Mouse (Mus musculus) limb, embryonic 13.5 days (tissue): Measurements from ENCODE around the gene Usp30. TPM values are rescaled to one million over a fixed set of nuclear protein-coding genes. Genes with fewer than 3 reads are reported as not detected.

ENCODE experiments used
- ATAC-seq: fragments of 200-750 bp; cut with Nextera tagmentation; 2 replicates; pipeline ENCODE4 v1.8.0; 2017; ENCODE audit warnings: low read depth, moderate number of reproducible peaks, moderate TSS enrichment; ENCODE audit not compliant: low FRiP score
- H3K27ac ChIP-seq: fragments of 300-500 bp; sonication (generic); 2 replicates; pipeline ENCODE4 v1.5.1; 2015; ENCODE audit warnings: inconsistent platforms, mild to moderate bottlenecking, moderate library complexity
- H3K27me3 ChIP-seq: fragments of 300-500 bp; sonication (generic); 2 replicates; pipeline ENCODE4 v1.6.1; 2015; ENCODE audit warnings: mild to moderate bottlenecking, inconsistent platforms
- H3K36me3 ChIP-seq: fragments of 300-500 bp; sonication (generic); 2 replicates; pipeline ENCODE4 v1.6.1; 2015; ENCODE audit warnings: inconsistent platforms, mild to moderate bottlenecking, moderate library complexity
- H3K4me1 ChIP-seq: fragments of 300-500 bp; sonication (generic); 2 replicates; pipeline ENCODE4 v1.6.1; 2015; ENCODE audit warnings: inconsistent platforms
- H3K4me2 ChIP-seq: fragments of 300-500 bp; sonication (generic); replicated peaks from 2 replicates; pipeline ENCODE4 v1.6.1; 2015; ENCODE audit warnings: inconsistent platforms, mild to moderate bottlenecking, moderate library complexity
- H3K4me3 ChIP-seq: fragments of 300-500 bp; sonication (generic); 2 replicates; pipeline ENCODE4 v1.5.1; 2015; ENCODE audit warnings: moderate library complexity, mild to moderate bottlenecking, inconsistent platforms
- H3K9ac ChIP-seq: fragments of 300-500 bp; sonication (generic); 2 replicates; pipeline ENCODE4 v1.6.1; 2015; ENCODE audit warnings: mild to moderate bottlenecking, inconsistent platforms
- H3K9me3 ChIP-seq: fragments of 300-500 bp; sonication (generic); 2 replicates; pipeline ENCODE4 v1.6.1; 2016; ENCODE audit warnings: inconsistent platforms
- WGBS: fragments of 180-500 bp; shearing (Covaris S2); methylation state at CpG from one replicate; pipeline ENCODE4 v1.1.7; 2015; 5-methylcytosine and 5-hydroxymethylcytosine counted together
- polyA plus RNA-seq: library from polyadenylated mRNA; unstranded; fragments of >200 nt; fragmentation: Nextera tagmentation; extraction: Ambion mirVana; gene quantifications from 2 replicates; pipeline ENCODE4 v1.2.1, GENCODE M21; 2015

The Usp30 gene
- polyA plus RNA-seq, 1 experiment from 2014 or later, result 15.7 TPM

DNA sequence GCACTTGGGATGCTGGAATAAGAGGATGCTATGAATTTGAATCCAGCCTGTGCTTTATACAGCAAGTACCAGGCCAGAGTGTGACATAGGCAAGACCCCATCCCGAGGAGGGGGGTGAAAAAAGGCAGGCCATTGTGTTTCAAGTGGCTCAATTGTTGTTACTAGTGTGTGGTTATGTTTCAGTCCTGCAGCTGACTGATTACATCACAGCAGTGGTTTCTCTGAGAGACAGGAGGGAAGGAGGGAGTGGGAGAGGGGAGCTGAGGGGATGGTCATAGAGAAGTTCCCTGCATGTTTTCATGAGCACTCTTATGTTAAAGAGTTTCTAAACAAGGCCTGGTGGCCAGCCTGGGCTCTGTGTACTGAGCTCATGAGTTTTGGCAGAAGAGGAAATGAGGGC lies 37.5 kb downstream of the Usp30 start:
- no peak overlapping the region for H3K4me3 ChIP-seq
- no peak overlapping the region for H3K27ac ChIP-seq
- no peak overlapping the region for H3K9ac ChIP-seq
- H3K4me2 ChIP-seq, result no peak overlapping the region
- ATAC-seq, result no peak
- H3K27me3 ChIP-seq, result no peaks in the 10 kb centered on the region
- WGBS, result 86% methylated on average over 1 of the region's 1 CpGs
- H3K4me1 ChIP-seq, result peaks cover 14% of the 10 kb centered on the region
- H3K36me3 ChIP-seq, result peaks cover 53% of the 10 kb centered on the region
- no peaks in the 10 kb centered on the region for H3K9me3 ChIP-seq

DNA sequence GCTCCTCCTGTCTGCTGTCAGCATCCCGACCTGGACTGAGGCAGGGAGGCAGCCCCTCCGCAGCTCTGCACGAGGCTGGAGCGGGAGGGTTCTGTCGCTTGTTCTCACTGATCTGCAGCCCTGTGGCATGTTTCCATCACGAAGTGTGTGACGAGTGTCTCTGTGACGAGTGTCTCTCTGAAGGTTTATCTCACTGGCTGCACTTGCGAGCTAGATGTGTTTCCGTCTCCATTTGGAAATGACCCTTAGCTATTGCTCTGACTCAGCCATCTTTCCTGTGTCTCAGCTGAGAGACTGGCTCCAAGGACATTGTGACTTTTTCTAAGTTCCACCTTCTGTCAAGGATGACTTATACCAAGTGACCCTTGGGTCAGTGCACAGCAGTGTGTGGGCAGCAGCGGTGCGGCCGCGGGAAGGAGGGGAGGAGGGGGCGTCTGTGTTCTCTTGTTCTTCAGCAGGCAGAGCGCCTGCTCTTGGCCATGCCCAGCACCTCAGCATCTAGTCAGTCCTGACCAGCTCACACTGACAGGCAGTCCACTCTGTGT lies 41.2 kb downstream of the Usp30 start:
- H3K27ac ChIP-seq, result no peak overlapping the region
- H3K4me1 ChIP-seq, result peaks cover under 1% of the 10 kb centered on the region
- no peak overlapping the region for H3K4me2 ChIP-seq
- no peaks in the 10 kb centered on the region for H3K27me3 ChIP-seq
- H3K9ac ChIP-seq, result no peak overlapping the region
- WGBS, result 77% methylated on average over 16 of the region's 16 CpGs
- H3K4me3 ChIP-seq, result no peak overlapping the region
- no peaks in the 10 kb centered on the region for H3K9me3 ChIP-seq
- ATAC-seq, result no peak
- peaks cover 89% of the 10 kb centered on the region for H3K36me3 ChIP-seq

DNA sequence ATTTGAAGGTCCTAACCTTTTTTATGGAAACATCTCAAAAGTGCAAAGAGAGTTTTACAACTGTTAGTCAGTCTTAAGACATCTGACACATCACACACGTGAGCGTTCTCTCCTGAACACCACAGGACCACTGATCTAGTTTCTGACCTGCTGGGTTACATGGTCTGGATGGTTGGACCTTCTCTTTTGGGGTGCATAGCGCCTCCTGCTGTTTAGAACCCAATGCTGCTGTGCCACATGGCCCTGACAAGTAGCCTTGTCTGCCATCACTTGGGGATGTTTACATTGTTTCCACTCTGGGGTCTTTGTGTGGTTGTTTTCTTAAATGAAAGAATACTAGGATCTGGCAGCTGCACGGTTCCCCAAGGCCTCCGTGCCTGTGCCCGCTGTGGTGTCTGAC lies 48.1 kb downstream of the Usp30 start:
- no peak for ATAC-seq
- H3K4me2 ChIP-seq, result no peak overlapping the region
- no peaks in the 10 kb centered on the region for H3K9me3 ChIP-seq
- H3K4me3 ChIP-seq, result no peak overlapping the region
- WGBS, result 85% methylated on average over 6 of the region's 6 CpGs
- no peaks in the 10 kb centered on the region for H3K27me3 ChIP-seq
- H3K36me3 ChIP-seq, result peaks cover 97% of the 10 kb centered on the region
- H3K27ac ChIP-seq, result no peak overlapping the region
- no peak overlapping the region for H3K9ac ChIP-seq
- no peaks in the 10 kb centered on the region for H3K4me1 ChIP-seq

DNA sequence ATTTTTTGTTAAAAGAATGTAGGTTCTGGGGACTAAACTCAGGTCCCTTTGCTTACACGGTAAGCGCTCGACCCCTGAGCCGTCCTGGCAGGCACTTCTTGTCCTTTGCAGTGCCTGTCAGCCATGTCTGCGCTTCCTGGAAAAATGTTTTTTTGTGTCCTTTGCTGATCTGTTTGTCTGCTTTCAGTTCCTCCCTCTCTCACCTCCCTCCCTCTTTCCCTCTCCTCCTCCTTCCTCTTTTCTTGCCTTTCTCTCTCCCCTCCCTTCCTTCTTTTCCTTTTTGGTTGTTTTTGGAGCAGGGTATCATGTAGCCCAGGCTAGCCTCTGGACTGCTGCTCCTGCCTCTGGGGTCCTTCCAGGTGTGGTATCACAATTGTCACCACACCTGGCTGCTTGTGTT lies 49.8 kb downstream of the Usp30 start:
- no peak overlapping the region for H3K4me2 ChIP-seq
- H3K9ac ChIP-seq, result no peak overlapping the region
- H3K27me3 ChIP-seq, result no peaks in the 10 kb centered on the region
- H3K4me1 ChIP-seq, result no peaks in the 10 kb centered on the region
- H3K27ac ChIP-seq, result no peak overlapping the region
- no peak for ATAC-seq
- no peaks in the 10 kb centered on the region for H3K9me3 ChIP-seq
- no peak overlapping the region for H3K4me3 ChIP-seq
- H3K36me3 ChIP-seq, result peaks cover 96% of the 10 kb centered on the region
- WGBS, result 79% methylated on average over 5 of the region's 5 CpGs

DNA sequence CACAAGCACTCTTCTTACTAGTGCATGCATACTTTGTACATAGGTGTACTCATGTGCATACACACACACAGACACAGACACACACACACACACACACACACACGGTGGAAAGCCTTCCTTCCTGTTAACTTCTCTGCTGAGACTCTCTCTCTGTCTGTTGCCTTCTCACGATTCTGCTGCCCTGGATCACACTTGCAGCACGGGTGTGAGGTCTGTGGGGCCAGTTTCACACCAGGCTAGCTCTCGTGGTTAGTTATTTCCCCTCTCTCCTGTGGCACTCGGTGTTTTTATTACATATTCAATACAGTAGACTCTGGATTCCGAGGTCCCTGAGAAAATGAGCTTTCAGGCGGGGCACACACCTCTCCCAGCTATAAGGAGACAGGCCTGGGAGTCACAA lies 51.3 kb downstream of the Usp30 start:
- Histone ChIP-seq H3K27ac (no peak overlapping the region), H3K4me1 (no peaks in the 10 kb centered on the region), H3K4me3 (no peak overlapping the region), H3K9me3 (no peaks in the 10 kb centered on the region), H3K4me2 (no peak overlapping the region), H3K27me3 (no peaks in the 10 kb centered on the region), H3K36me3 (peaks cover 96% of the 10 kb centered on the region), H3K9ac (no peak overlapping the region)
- 90% methylated on average over 7 of the region's 7 CpGs for WGBS
- ATAC-seq, result no peak

DNA sequence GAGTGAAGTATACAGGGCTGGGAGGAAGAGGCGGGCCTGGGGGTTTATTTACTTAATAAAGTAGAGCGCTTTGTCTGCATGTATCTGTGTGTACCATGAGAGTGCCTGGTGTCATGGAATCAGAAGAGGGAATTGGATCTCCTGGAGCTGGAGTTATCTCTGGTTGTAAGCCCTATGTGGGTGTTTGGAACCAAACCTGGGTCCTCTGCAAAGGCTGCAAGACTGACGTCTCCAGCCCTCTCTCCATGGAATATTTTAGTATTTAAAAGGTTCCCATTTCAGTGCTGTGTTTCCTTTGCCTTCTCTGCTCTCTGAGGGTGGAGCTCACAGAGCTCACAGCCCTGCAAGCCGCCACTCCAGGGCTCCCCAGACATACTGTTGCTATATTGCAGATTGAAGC lies 54.5 kb downstream of the Usp30 start:
- no peak for ATAC-seq
- Histone ChIP-seq H3K4me3 (no peak overlapping the region), H3K27me3 (no peaks in the 10 kb centered on the region), H3K4me1 (no peaks in the 10 kb centered on the region), H3K9ac (no peak overlapping the region), H3K36me3 (peaks cover 96% of the 10 kb centered on the region), H3K4me2 (no peak overlapping the region), H3K27ac (no peak overlapping the region), H3K9me3 (no peaks in the 10 kb centered on the region)
- 79% methylated on average over 4 of the region's 4 CpGs for WGBS

DNA sequence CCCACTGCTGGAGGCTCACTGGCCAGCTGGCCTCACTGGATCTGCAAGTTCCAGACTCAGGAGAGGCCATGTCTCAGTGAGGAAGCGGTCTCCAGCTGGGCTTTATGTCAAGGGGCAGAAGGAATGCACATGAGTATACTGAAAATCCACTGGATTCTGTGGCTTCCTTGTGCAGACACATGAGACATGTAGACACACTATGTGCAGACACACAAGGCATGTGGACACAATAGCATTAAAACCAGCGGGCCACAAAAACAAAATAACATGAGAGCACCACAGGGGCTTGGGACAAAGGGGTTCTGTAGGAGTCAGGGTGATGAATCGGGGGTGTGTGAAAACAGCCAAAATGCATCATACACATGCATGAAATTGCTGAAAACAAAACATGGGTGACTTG lies 60.7 kb downstream of the Usp30 start:
- Histone ChIP-seq H3K4me3 (no peak overlapping the region), H3K27ac (no peak overlapping the region), H3K4me2 (no peak overlapping the region), H3K4me1 (0 out of 2 replicates have a peak, but pooled peaks cover 4% of the 10 kb centered on the region), H3K36me3 (peaks cover 50% of the 10 kb centered on the region), H3K9ac (no peak overlapping the region), H3K9me3 (no peaks in the 10 kb centered on the region), H3K27me3 (no peaks in the 10 kb centered on the region)
- no peak for ATAC-seq
- WGBS, result 97% methylated on average over 3 of the region's 3 CpGs

DNA sequence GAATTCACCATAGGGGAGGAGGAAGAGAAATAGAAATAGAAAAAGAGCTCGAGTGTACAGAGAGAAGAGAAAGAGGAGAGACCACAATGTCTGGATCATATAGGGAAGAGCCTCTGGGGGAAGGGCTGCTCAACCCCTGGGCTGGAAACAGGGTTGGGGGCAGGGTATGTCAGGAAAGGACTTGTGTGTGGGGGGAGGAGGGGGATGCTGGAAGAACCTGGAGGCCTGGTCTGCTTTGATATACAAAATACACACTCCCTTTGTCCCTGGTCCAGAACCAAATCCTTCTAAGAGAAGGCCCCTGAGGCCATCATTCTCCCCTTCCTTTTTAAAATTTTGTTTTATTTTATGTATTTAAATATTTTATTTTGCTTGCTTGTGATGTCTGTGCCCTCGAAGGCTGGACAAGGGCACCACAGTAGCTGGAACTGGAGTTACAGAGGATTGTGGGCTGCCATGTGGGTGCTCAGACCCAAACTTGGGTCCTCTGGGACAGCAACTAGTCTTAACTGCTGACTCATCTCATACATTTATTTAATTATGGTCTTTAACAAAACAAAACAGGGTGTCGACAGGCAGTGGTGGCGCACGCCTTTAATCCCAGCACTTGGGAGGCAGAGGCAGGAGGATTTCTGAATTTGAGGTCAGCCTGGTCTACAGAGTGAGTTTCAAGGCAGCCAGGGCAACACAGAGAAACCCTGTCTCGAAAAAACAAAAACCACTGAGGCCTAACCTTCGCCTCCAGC lies 61.4 kb downstream of the Usp30 start:
- Histone ChIP-seq H3K4me3 (peak overlapping the region; percentile 68), H3K27me3 (no peaks in the 10 kb centered on the region), H3K9me3 (no peaks in the 10 kb centered on the region), H3K9ac (no peak overlapping the region), H3K4me2 (peak overlapping the region; percentile 94), H3K36me3 (peaks cover 44% of the 10 kb centered on the region), H3K4me1 (peaks cover 7% of the 10 kb centered on the region), H3K27ac (no peak overlapping the region)
- 90% methylated on average over 7 of the region's 7 CpGs for WGBS
- ATAC-seq, result no peak

DNA sequence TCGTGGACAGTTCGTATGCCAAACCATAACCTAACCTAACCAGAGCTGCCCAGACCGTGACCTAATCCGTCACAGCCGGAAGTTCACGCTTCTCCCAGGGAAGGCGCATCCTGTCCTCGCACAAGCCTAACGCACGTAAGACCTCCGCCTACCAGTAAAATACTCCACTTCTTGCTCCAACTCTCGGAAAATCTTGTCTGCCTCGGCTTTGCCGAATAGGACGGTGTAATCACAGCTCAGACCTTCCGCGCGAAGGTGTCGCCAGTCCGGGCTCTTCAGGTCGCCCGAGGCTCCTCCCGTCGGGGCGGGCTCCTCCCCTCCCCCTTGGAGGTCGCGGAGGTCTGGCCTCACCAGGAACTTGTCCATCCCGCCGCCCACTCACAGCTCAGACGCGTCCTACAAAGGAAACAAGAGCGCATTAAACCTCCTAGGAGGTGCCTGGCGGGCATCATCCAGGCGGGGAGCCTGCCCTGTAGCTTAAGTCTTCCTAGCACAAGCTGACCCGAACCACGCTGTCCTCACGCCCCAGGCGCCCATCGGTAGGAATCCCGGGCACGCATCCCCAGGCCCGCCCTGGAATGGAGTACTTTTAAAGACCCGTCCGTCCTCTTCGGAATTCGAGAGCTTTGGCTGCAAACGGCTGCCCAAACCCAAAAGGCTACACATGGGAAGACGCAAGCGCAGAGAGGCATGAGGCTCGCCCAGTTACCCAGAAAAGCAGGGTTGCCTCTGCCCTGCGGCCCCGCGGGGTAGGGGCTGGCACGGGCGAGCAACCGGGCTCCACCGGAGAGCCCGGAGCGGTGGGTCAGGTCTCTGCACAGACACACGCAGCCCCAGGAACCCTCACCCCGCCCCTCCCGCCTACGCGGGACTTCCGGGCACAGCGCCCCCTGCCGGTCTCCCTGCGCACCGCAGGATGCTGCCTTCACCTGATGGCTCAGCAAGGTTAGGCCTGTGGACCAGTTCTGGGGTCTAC lies 62.4 kb downstream of the Usp30 start, which contains the start of gene Alkbh2:
TSS of gene Alkbh2 (minus strand) at position 845 of the 976 bp plus-strand sequence.
- H3K4me2 ChIP-seq, result peak within 1 kb of the TSS; percentile 94
- H3K4me3 ChIP-seq, result peak within 1 kb of the TSS; percentile 68
- under 1% methylated on average over 69 of the region's 69 CpGs for WGBS
- no peaks in the 10 kb centered on the region for H3K27me3 ChIP-seq
- peaks cover 34% of the 10 kb centered on the region for H3K36me3 ChIP-seq
- 0 out of 2 replicates have a peak, but pooled peaks have one; percentile 13 for ATAC-seq
- H3K4me1 ChIP-seq, result peaks cover 16% of the 10 kb centered on the region
- no peaks in the 10 kb centered on the region for H3K9me3 ChIP-seq
- H3K27ac ChIP-seq, result peak within 1 kb of the TSS; percentile 88
- H3K9ac ChIP-seq, result peak within 1 kb of the TSS; percentile 78

DNA sequence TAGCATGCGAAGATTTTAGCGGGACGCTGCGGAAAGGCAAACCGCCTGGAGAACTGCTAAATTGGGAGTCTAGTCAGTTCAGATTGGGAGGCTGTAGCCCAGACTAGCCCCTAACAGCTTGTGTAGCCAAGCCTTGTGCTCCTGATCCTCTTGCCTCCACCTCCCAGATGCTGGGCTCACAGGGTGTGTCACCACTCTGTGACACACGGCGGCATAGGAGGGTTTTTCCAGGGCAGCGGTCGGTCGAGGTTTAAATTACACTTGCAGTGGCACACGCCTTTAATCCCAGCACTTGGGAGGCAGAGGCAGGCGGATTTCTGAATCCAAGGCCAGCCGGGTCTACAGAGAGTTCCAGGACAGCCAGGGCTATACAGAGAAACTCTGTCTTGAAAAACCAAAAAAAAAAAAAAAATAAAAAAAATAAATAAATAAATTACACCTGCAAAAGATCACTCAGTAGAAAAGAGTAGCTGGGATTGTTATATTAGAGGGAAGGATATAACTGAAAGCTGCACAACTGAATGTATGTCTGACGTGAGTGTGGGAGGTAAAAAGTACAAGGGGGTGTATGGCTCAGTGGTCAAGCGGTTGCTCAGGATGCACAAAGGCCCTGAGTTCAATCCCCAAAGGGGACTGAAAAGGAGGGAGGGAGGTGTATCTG lies 64.4 kb downstream of the Usp30 start:
- no peak for ATAC-seq
- H3K9ac ChIP-seq, result no peak overlapping the region; the same call in 1 of the 2 replicates

DNA sequence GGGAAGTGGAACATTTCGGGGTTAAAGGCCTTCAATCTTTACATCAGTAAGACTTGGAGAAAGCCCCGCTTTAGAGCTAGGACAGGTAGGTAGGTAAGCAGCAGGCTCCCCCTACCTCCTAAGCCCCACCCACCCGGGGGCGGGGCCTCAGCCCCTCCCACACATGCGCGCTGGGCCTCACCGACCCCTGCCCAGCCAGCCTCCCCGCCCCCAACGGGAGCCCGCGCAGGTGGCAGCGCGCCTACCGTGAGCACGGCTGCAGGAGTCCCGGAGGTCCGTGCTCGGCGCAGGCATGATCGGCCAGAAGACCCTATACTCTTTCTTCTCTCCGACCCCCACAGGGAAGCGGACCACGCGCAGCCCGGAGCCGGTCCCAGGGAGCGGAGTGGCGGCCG lies 64.9 kb downstream of the Usp30 start, which contains the start of gene Ung:
TSS of gene Ung (plus strand) at position 176 of the 395 bp plus-strand sequence.
- H3K4me2 ChIP-seq, result peak within 1 kb of the TSS; percentile 96
- H3K4me1 ChIP-seq, result peaks cover 32% of the 10 kb centered on the region
- peak; percentile 49; the same call in 1 of the 2 replicates for ATAC-seq
- peak within 1 kb of the TSS; percentile 85 for H3K4me3 ChIP-seq
- H3K9ac ChIP-seq, result peak within 1 kb of the TSS; percentile 74
- no peaks in the 10 kb centered on the region for H3K9me3 ChIP-seq
- H3K36me3 ChIP-seq, result peaks cover 17% of the 10 kb centered on the region
- H3K27ac ChIP-seq, result peak within 1 kb of the TSS; percentile 71
- no peaks in the 10 kb centered on the region for H3K27me3 ChIP-seq
- WGBS, result under 1% methylated on average over 28 of the region's 29 CpGs

More for the DNA sequence above, 64.4 kb downstream of the Usp30 start:
- H3K27me3 ChIP-seq, result no peaks in the 10 kb centered on the region
- H3K9me3 ChIP-seq, result no peaks in the 10 kb centered on the region
- H3K4me3 ChIP-seq, result peak overlapping the region; percentile 85
- 80% methylated on average over 15 of the region's 15 CpGs for WGBS
- H3K27ac ChIP-seq, result 0 out of 2 replicates have a peak overlapping the region, but pooled peaks have one; percentile 55
- peaks cover 32% of the 10 kb centered on the region for H3K4me1 ChIP-seq
- peaks cover 22% of the 10 kb centered on the region for H3K36me3 ChIP-seq
- H3K4me2 ChIP-seq, result peak overlapping the region; percentile 96
